Mouse (Mus musculus) lung, embryonic 15.5 days (tissue): ENCODE data around the gene Gm973. TPM values are rescaled to one million over a fixed set of nuclear protein-coding genes. Genes with fewer than 3 reads are reported as not detected.

Experiments
- ATAC-seq: fragments of 200-750 bp; cut with Nextera tagmentation; 2 replicates; pipeline ENCODE4 v1.8.0; 2017; ENCODE audit warnings: moderate number of reproducible peaks, borderline replicate concordance; ENCODE audit not compliant: low FRiP score, low TSS enrichment; ENCODE audit errors: extremely low read depth
- H3K27ac ChIP-seq: fragments of 300-500 bp; sonication (generic); 2 replicates; pipeline ENCODE4 v1.5.1; 2015; ENCODE audit warnings: moderate library complexity, mild to moderate bottlenecking, inconsistent platforms
- H3K27me3 ChIP-seq: fragments of 300-500 bp; sonication (generic); 2 replicates; pipeline ENCODE4 v1.6.1; 2015; ENCODE audit warnings: inconsistent platforms
- H3K36me3 ChIP-seq: fragments of 300-500 bp; sonication (generic); 2 replicates; pipeline ENCODE4 v1.6.1; 2015; ENCODE audit warnings: inconsistent platforms
- H3K4me1 ChIP-seq: fragments of 300-500 bp; sonication (generic); 2 replicates; pipeline ENCODE4 v1.6.1; 2015; ENCODE audit warnings: inconsistent platforms
- H3K4me2 ChIP-seq: fragments of 300-500 bp; sonication (generic); 2 replicates; pipeline ENCODE4 v1.6.1; 2015; ENCODE audit warnings: inconsistent platforms, mild to moderate bottlenecking, moderate library complexity
- H3K4me3 ChIP-seq: fragments of 300-500 bp; sonication (generic); 2 replicates; pipeline ENCODE4 v1.5.1; 2015; ENCODE audit warnings: mild to moderate bottlenecking, inconsistent platforms
- H3K9ac ChIP-seq: fragments of 300-500 bp; sonication (generic); 2 replicates; pipeline ENCODE4 v1.6.1; 2015; ENCODE audit warnings: inconsistent platforms
- H3K9me3 ChIP-seq: fragments of 300-500 bp; sonication (generic); 2 replicates; pipeline ENCODE4 v1.6.1; 2016; ENCODE audit warnings: inconsistent platforms
- WGBS: fragments of 180-500 bp; shearing (Covaris S2); methylation state at CpG from one replicate; pipeline ENCODE4 v1.1.7; 2015; 5-methylcytosine and 5-hydroxymethylcytosine counted together
- polyA plus RNA-seq: library from polyadenylated mRNA; unstranded; fragments of >200 nt; fragmentation: Nextera tagmentation; extraction: Ambion mirVana; gene quantifications from 2 replicates; pipeline ENCODE4 v1.2.1, GENCODE M21; 2015

Gene Gm973
- polyA plus RNA-seq, 1 experiment from 2014 or later: 0.86 TPM

DNA sequence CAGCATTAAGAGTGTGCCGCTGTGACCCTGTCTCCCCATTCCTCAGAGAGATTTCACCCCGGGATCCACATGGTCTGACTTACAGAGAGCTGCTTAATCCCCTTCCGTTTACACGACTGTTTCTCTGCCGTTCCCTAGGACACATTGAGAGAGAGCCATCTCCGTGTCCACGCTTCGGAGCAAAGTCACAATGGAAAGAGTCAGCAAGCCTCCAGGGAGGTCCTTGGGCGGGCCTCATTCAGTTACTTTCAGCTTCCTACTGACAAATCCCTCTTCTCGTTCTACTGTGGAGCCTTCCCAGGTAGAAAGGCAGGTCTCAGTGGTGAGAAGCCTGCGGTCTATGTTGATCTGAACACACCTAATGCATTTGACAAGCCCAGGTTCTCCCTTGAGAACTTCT, 34.9 kb downstream of the Gm973 start:
- H3K9me3 ChIP-seq: no peaks in the 10 kb centered on the region
- no peak overlapping the region for H3K9ac ChIP-seq
- H3K27me3 ChIP-seq: no peaks in the 10 kb centered on the region
- H3K4me2 ChIP-seq: no peak overlapping the region
- H3K36me3 ChIP-seq: no peaks in the 10 kb centered on the region
- peaks cover 6% of the 10 kb centered on the region; the same call in 1 of the 2 replicates for H3K4me1 ChIP-seq
- no peak overlapping the region for H3K4me3 ChIP-seq
- ATAC-seq: no peak
- no peak overlapping the region for H3K27ac ChIP-seq
- 53% methylated on average over 11 of the region's 11 CpGs for WGBS

DNA sequence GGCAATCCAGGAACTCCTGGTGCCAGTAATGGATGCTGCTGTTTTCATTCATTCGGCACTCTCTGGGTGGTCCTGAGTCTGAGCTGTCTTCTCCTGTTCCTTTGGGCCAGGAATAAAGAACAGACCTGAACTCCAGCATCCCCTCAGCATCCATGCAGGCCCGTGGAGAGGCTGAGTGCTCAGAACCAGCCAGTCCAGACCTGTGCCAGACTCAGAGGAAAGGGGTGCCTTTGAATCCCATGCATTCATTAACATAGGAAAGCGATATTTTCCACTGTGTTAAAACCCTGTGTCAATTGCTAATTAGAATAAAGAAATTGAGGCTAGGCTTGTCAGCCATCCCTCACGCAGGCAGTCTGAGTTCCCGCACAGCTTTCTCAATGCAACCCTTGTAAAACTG, 37.6 kb downstream of the Gm973 start:
- ATAC-seq: no peak
- Histone ChIP-seq H3K27me3 (no peaks in the 10 kb centered on the region), H3K4me2 (no peak overlapping the region), H3K36me3 (no peaks in the 10 kb centered on the region), H3K27ac (no peak overlapping the region), H3K4me3 (no peak overlapping the region), H3K9me3 (no peaks in the 10 kb centered on the region), H3K9ac (no peak overlapping the region), H3K4me1 (peaks cover 6% of the 10 kb centered on the region; the same call in 1 of the 2 replicates)
- WGBS: 54% methylated on average over 5 of the region's 5 CpGs

DNA sequence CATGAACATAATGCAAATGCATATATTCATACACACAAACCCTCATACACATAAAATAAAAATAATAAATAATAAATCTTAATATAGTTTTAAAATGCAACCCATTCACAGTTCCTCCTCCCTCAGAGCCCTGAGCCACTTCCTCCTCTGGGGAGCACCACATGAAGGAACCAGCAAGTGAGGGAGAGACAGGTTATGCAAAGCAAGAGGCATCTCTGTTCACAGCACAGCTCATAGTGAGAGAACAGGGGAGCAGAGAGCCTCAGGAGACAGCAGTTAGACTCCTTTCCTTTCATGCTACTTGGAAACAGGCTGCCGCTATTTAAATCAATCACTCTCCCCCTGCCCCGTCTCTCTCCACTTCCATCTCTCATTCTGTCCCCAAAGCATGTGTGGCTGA, 47.5 kb downstream of the Gm973 start:
- 32% methylated on average over 2 of the region's 2 CpGs for WGBS
- Histone ChIP-seq H3K27me3 (no peaks in the 10 kb centered on the region), H3K4me3 (no peak overlapping the region), H3K4me2 (no peak overlapping the region), H3K4me1 (peaks cover 6% of the 10 kb centered on the region; the same call in 1 of the 2 replicates), H3K9me3 (no peaks in the 10 kb centered on the region), H3K36me3 (no peaks in the 10 kb centered on the region), H3K27ac (no peak overlapping the region), H3K9ac (no peak overlapping the region)
- ATAC-seq: no peak

DNA sequence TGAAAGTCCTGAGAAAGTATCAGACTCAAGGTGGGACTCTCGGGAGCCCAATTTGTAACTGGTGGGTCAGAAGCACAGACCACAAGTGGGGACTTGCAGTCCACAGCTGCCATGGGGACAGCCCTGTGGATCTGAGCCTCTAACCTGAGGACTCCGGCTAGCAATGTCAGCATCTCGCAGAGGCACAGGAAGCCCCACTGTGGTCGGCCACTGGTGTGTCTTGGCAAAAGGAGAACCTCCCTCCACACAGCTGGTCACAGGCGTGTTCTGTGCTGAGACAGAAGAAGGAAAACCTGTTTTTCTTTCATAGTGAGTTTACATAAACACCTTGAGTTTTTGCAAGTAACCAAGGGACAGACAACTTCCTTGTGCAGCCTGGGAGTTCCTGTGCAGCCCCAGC, 49.7 kb downstream of the Gm973 start:
- H3K27me3 ChIP-seq: no peaks in the 10 kb centered on the region
- no peak overlapping the region for H3K4me2 ChIP-seq
- no peak for ATAC-seq
- no peak overlapping the region for H3K27ac ChIP-seq
- H3K9ac ChIP-seq: no peak overlapping the region
- H3K9me3 ChIP-seq: no peaks in the 10 kb centered on the region
- peaks cover 6% of the 10 kb centered on the region; the same call in 1 of the 2 replicates for H3K4me1 ChIP-seq
- WGBS: 80% methylated on average over 5 of the region's 5 CpGs
- H3K36me3 ChIP-seq: no peaks in the 10 kb centered on the region
- no peak overlapping the region for H3K4me3 ChIP-seq

DNA sequence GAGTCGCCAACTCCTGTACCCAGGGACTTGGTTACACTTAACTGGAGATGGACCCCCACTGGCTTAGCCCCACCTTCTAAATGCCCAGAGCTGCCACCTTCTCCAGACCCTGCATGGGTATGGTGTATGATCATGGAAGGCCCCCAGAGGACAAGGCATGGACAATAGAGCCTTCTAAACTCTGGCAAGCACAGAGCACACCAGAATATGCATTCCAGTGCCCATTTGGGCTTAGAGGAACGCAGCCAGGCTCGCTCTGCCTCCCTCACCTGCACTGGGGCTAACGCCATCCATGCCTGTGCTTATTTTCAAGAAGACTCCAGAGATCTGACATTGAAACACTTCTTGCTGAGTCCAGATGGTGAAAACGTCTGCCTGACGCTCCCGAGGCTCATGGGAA, 50.2 kb downstream of the Gm973 start:
- H3K9me3 ChIP-seq: no peaks in the 10 kb centered on the region
- WGBS: 73% methylated on average over 7 of the region's 7 CpGs
- H3K4me3 ChIP-seq: no peak overlapping the region
- no peaks in the 10 kb centered on the region for H3K36me3 ChIP-seq
- no peaks in the 10 kb centered on the region for H3K27me3 ChIP-seq
- H3K4me1 ChIP-seq: peaks cover 6% of the 10 kb centered on the region; the same call in 1 of the 2 replicates
- H3K27ac ChIP-seq: no peak overlapping the region
- ATAC-seq: no peak
- H3K4me2 ChIP-seq: no peak overlapping the region
- no peak overlapping the region for H3K9ac ChIP-seq

DNA sequence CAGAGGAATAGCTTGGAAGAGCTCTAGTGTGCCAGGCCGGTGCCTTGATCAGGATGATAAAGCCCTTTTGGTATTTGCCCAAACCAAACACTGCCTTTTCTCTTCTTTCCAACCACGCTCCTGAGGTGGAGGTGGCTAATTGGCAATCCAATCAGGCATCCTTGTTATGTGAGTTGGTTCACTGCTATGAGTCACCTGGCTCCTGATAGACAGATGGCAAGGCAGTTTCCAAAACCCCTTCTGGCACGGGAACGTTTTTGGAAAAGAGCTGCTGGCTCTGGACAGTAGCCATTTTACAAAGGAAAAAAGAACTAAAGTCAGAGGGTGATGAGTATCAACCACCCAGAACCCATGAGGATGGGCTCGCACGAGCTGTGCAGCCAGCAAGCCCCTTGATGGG, 50.9 kb downstream of the Gm973 start:
- Histone ChIP-seq H3K4me3 (no peak overlapping the region), H3K4me1 (peaks cover 6% of the 10 kb centered on the region; the same call in 1 of the 2 replicates), H3K9me3 (no peaks in the 10 kb centered on the region), H3K4me2 (no peak overlapping the region), H3K27me3 (no peaks in the 10 kb centered on the region), H3K9ac (no peak overlapping the region), H3K36me3 (no peaks in the 10 kb centered on the region), H3K27ac (no peak overlapping the region)
- no peak for ATAC-seq
- WGBS: 47% methylated on average over 6 of the region's 6 CpGs

DNA sequence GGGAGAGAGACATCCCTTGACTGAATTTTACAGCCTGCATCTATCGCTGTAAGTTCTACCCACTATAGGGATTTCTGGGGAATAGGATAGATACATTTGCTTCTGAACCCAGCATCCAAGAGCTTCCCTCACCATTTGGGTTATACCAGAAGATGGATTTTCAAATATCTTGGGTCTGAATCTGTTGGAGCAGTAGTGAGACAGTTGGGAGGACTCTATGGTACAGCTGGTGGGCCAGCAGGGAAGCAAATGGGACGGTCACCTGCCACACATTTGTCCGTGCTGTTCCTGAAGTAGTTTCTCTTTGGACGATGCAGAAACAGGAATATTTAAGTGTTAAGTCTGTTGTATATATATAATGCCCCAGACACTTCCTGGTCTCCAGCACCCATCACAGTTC, 51.5 kb downstream of the Gm973 start:
- H3K4me3 ChIP-seq: no peak overlapping the region
- H3K4me2 ChIP-seq: no peak overlapping the region
- no peak overlapping the region for H3K9ac ChIP-seq
- no peaks in the 10 kb centered on the region for H3K9me3 ChIP-seq
- no peak overlapping the region for H3K27ac ChIP-seq
- no peak for ATAC-seq
- no peaks in the 10 kb centered on the region for H3K27me3 ChIP-seq
- peaks cover 6% of the 10 kb centered on the region; the same call in 1 of the 2 replicates for H3K4me1 ChIP-seq
- H3K36me3 ChIP-seq: no peaks in the 10 kb centered on the region
- WGBS: 83% methylated on average over 4 of the region's 4 CpGs

DNA sequence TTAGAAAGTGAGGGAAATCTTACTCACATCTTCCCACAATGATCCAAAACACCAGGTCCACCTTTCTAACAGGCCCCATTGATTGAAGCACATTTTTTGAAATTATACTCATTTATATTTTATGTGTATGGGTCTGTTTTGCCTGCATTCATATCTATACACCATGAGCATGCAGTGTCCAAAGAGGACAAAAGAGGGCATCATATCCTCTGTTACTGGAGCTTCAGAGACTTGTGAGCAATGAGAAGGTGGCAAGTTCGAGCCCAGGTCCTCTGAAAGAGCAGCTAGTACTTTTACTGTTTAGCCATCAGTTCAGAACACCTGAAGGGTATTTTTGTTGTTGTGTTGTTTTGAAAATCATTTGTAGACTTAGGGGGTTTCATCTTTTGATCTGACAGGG, 52.2 kb downstream of the Gm973 start:
- peaks cover 6% of the 10 kb centered on the region; the same call in 1 of the 2 replicates for H3K4me1 ChIP-seq
- H3K9me3 ChIP-seq: no peaks in the 10 kb centered on the region
- no peaks in the 10 kb centered on the region for H3K27me3 ChIP-seq
- H3K4me2 ChIP-seq: no peak overlapping the region
- no peak overlapping the region for H3K4me3 ChIP-seq
- ATAC-seq: no peak
- no peak overlapping the region for H3K9ac ChIP-seq
- no peak overlapping the region for H3K27ac ChIP-seq
- WGBS: 91% methylated on average over 1 of the region's 1 CpGs
- H3K36me3 ChIP-seq: no peaks in the 10 kb centered on the region

DNA sequence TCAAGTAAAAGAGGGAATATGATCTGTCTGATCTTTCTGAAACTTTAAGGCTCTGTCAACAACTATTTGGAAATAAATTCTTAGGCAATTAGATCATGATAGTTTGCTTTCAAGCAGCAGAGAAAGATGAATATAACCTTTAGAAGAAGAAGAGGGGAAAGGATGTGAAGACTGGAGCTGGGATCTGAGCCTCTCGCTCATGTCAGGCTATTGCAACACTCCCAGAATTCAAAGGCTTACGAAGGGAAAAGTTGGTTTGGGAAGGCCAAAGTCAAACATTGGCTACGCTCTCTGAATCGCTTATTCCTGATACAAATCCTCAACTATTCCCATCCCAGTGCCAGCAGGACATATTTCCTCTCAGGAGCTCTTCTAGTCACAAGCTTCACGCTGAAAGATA, 53.2 kb downstream of the Gm973 start:
- H3K9me3 ChIP-seq: no peaks in the 10 kb centered on the region
- no peak overlapping the region for H3K4me3 ChIP-seq
- 75% methylated on average over 5 of the region's 5 CpGs for WGBS
- ATAC-seq: no peak
- H3K4me1 ChIP-seq: peaks cover 6% of the 10 kb centered on the region; the same call in 1 of the 2 replicates
- no peaks in the 10 kb centered on the region for H3K36me3 ChIP-seq
- no peak overlapping the region for H3K9ac ChIP-seq
- H3K27me3 ChIP-seq: no peaks in the 10 kb centered on the region
- H3K27ac ChIP-seq: no peak overlapping the region
- H3K4me2 ChIP-seq: no peak overlapping the region

DNA sequence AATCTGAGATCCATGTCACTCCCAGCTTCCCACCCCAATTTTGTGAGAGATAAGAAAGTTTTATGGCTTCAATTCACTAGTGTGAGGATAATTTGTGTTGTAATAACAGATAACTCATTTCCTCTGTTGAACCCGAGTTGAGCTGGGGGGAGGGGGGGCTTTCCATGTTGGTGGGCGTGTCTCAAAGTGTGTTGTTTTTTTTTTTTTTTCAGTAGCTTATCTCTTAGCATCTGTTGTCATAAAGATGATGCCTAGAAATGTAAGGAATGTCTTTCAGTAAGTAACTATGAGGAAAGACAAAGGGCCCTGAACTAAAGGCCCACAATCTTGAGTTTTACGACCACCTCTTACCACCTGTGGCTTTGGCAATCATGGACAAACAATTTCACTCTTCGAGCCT, 54.7 kb downstream of the Gm973 start:
- Histone ChIP-seq H3K27me3 (no peaks in the 10 kb centered on the region), H3K27ac (no peak overlapping the region), H3K4me2 (no peak overlapping the region), H3K9ac (no peak overlapping the region), H3K36me3 (no peaks in the 10 kb centered on the region), H3K4me3 (no peak overlapping the region), H3K9me3 (no peaks in the 10 kb centered on the region), H3K4me1 (peaks cover 6% of the 10 kb centered on the region; the same call in 1 of the 2 replicates)
- WGBS: 41% methylated on average over 4 of the region's 4 CpGs
- no peak for ATAC-seq

DNA sequence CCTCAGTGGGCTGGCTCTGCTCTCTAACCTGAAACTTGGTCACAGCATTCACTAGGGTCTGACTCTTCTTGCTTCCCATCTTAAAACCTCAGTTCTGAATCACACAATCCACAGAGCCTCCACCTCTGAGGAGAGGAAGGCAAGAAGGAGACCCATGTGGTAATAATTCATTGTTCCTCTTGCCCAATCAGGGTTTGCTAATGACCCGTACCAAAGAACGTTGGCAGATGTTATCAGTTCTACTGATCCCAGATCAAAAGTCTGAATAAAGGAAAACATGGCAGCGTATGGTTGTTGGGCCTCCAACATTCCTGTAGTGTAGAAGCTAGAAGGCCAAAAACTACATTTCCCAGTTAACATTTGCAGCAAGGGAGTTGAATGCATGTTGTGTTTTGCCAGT, 55.4 kb downstream of the Gm973 start:
- Histone ChIP-seq H3K36me3 (no peaks in the 10 kb centered on the region), H3K4me2 (no peak overlapping the region), H3K9ac (no peak overlapping the region), H3K9me3 (no peaks in the 10 kb centered on the region), H3K4me3 (no peak overlapping the region), H3K27me3 (no peaks in the 10 kb centered on the region), H3K27ac (no peak overlapping the region), H3K4me1 (peaks cover 6% of the 10 kb centered on the region; the same call in 1 of the 2 replicates)
- WGBS: 82% methylated on average over 3 of the region's 3 CpGs
- ATAC-seq: no peak

DNA sequence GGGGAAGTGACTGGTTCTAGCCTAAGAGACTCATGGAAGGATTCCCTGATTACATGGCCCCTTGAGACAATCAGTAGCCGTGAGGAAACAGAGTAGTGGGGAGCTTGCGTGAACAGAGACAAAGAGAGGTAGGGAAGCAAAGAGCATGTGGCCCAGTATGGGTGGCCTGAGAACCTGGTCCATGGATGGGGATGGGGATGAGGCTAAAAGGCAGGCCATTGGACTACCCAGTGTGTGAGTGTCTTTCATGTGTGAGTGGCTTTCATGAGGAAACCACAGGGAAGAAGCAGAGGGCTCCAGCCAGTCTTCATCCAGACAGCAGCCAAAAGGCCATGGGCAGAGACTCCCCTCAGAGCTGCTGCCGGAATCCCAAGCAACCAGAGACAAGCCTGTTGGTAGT, 57.8 kb downstream of the Gm973 start:
- H3K9me3 ChIP-seq: no peaks in the 10 kb centered on the region
- H3K27ac ChIP-seq: no peak overlapping the region
- 83% methylated on average over 3 of the region's 3 CpGs for WGBS
- H3K4me3 ChIP-seq: no peak overlapping the region
- no peak for ATAC-seq
- H3K27me3 ChIP-seq: no peaks in the 10 kb centered on the region
- H3K4me1 ChIP-seq: peaks cover 6% of the 10 kb centered on the region; the same call in 1 of the 2 replicates
- no peaks in the 10 kb centered on the region for H3K36me3 ChIP-seq
- no peak overlapping the region for H3K9ac ChIP-seq
- no peak overlapping the region for H3K4me2 ChIP-seq
